Mouse (Mus musculus): ENCODE data around the gene Unc93a2.
"Not testable (repeated sequence)": the region's sequence is repeated elsewhere in the genome, so short reads cannot be mapped to it uniquely, and the experiment has no call there.

Unc93a2 gene

DNA sequence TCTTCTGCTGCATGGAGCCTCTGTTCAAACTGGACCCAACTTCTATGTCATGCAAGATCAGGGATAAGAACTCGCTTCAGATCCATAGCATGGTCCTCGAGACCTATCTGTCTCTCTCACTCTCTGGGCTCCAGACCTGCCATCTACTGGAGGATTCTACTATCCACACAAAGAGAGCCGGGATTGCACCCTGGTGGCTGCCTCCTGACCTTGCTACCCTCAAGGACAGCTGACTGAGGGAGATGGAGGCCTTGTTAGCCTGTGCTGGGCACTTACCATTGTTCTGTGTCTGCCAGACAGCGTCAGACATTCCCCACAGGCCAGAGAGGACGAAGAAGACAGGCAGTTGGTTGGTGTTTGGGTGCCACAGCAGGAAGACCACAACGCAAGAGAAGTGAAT, 15.9 kb downstream of the Unc93a2 start:
- not testable (repeated sequence) for DNase-seq

GRCm38 (mm10) chr17:7366676-7367374, 18.4 kb downstream of the Unc93a2 start:
- not testable (repeated sequence) for DNase-seq

DNA sequence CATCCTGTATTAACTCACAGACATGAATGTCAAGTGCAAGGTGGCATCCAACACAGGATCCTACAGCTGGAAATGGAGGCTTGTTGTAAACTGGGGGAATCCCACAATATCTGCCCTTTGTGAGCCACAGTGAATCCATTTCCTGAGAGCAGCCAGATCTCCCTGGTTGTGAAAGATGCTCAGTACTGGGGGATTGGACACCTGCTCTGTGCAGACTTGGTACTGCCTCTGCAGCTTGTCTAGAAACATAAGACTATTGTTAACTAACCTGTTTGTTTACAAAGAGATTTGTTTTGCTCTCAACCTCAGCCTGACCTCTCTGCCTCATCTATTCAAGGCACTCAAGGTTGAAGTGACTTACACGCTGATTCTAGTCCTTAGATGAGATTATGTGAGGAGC, 19.0 kb downstream of the Unc93a2 start:
- DNase-seq, result not testable (repeated sequence)

DNA sequence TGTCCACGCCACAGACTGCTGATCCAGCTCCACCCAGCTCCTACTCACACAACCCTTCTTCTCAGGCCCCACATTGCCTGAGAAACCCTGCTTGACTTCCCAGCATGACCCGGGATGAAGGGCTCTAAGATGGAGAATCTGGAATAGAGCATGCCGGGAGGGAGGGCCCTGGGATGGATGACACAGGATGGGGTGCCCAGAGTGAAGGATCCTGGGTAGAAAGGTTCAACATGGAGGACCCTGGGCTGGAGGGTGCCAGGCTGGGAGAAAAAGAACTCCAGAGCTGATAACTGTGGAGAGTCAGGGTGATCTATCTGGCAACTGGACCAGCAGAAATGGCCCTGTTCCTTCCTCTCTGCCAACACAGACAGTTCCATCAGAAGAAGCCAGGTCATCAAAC, 19.6 kb downstream of the Unc93a2 start:
- DNase-seq, result not testable (repeated sequence)

GRCm38 (mm10) chr17:7360749-7361465, 24.4 kb downstream of the Unc93a2 start:
- DNase-seq, result not testable (repeated sequence)

DNA sequence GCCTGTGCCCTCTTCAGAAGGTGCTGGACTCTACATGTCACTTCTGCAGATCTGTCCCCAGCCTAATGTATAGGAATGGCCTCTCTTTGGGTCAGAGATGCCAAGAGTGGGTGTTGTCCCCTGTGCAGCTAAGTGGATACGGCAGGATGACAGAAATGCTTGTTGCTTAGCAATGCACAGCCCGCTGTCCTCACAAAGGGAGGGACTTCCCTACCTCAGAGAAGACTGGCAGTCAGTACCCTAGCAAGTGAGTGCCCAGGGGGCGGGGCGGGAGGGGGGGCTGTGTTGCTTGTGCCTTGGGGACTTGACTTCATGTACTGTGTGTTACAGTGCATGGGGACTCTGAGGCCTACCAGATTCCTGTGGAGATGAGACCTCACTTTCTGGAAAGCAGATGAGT, 25.5 kb downstream of the Unc93a2 start:
- not testable (repeated sequence) for DNase-seq

- DNase-seq, result not testable (repeated sequence)
These were observed 32.7 kb downstream of the Unc93a2 start, which contains the start of gene Ttll2 for GRCm38 (mm10) chr17:7352596-7352995. Gene Ttll2, minus strand, starts transcription at chr17:7352696.

DNA sequence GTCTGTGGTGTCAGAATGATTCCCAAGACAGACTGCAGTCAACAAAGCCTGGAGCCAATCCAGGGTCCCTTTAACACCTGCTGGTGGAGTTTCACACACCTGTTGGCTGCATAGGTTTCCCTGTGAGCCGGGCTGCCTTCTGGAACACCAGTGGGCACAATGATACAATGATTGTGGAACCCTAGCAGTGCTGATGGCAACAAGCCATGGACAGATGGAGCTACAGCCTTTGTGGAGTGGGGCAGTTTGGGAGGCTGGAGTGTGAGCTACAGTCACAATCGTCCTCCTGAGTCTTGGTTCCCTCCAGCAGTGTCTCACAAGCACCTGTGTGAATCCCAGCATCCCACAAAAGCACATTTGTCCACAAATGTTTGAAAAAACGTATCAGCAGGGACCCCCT, 36.5 kb downstream of the Unc93a2 start:
- not testable (repeated sequence) for DNase-seq

- DNase-seq, result not testable (repeated sequence)
These were observed 47.9 kb downstream of the Unc93a2 start for GRCm38 (mm10) chr17:7337381-7337780.

GRCm38 (mm10) chr17:7332745-7333144, 52.5 kb downstream of the Unc93a2 start:
- not testable (repeated sequence) for DNase-seq

GRCm38 (mm10) chr17:7326415-7326814, 58.8 kb downstream of the Unc93a2 start:
- not testable (repeated sequence) for DNase-seq

DNA sequence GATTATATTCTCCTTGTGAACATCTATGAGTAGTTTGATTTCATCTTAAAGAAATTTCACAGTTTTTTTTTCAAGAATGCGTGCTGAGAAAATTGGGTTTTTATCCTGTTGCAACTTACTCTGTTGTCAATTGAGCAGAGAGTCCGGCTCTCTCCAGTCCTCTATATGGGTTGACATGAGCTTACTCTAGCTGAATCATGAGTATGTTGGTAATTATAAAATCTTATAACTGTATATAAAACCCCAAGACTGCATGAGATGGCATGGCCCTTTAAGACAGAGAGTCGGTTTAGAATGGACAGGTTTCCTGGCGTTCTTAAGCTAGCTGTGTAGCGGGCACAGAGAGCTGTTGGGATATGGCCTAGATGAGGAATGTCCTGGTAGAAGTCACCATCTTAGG, 60.9 kb downstream of the Unc93a2 start, which contains the start of gene Tcp10a:
Gene Tcp10a, plus strand, starts transcription at position 301 of the 400 bp plus-strand sequence.
- DNase-seq, result not testable (repeated sequence)

- DNase-seq, result not testable (repeated sequence)
These were observed 65.5 kb downstream of the Unc93a2 start for GRCm38 (mm10) chr17:7319789-7320188.

- DNase-seq, result not testable (repeated sequence)
These were observed 69.4 kb downstream of the Unc93a2 start for GRCm38 (mm10) chr17:7315693-7316382.
